Mouse (Mus musculus): Measurements from ENCODE around the gene Krba1. TPM values are rescaled to one million over a fixed set of nuclear protein-coding genes. Genes with fewer than 3 reads are reported as not detected.

Gene Krba1
- polyA plus RNA-seq, 1 experiment from 2014 or later, result 29.5 TPM

GRCm38 (mm10) chr6:48443592-48444309 lies 48.4 kb downstream of the Krba1 start:
- Histone ChIP-seq H3K4me3 (peak overlapping the region; percentile 88), H3K9ac (peak overlapping the region; percentile 60), H3K27ac (peak overlapping the region; percentile 95), H3K4me2 (replicated peaks) (peak overlapping the region; percentile 82), H3K4me1 (peaks cover 50% of the 10 kb centered on the region), H3K27me3 (peaks cover 21% of the 10 kb centered on the region), H3K36me3 (peaks cover 36% of the 10 kb centered on the region), H3K9me3 (no peaks in the 10 kb centered on the region)
- WGBS, result 1% methylated on average over 19 of the region's 19 CpGs
- peak; percentile 85 for ATAC-seq (ENCODE audit: low FRiP score, low read depth)

- Histone ChIP-seq H3K9ac (peak overlapping the region; percentile 91), H3K4me2 (replicated peaks) (peak overlapping the region; percentile 82), H3K27me3 (peaks cover 13% of the 10 kb centered on the region), H3K27ac (peak overlapping the region; percentile 95), H3K4me3 (peak overlapping the region; percentile 88), H3K4me1 (peaks cover 42% of the 10 kb centered on the region), H3K36me3 (peaks cover 28% of the 10 kb centered on the region), H3K9me3 (no peaks in the 10 kb centered on the region)
- ATAC-seq (ENCODE audit: low FRiP score, low read depth), result peak; percentile 49
- WGBS, result 1% methylated on average over 33 of the region's 34 CpGs
Observed at GRCm38 (mm10) chr6:48444310-48445180, 49.2 kb downstream of the Krba1 start.

GRCm38 (mm10) chr6:48445181-48446101 lies 50.1 kb downstream of the Krba1 start, which contains the start of gene Zfp467:
Gene Zfp467, minus strand, starts transcription at chr6:48445825.
- no peaks in the 10 kb centered on the region for H3K9me3 ChIP-seq
- H3K4me2 ChIP-seq (replicated peaks), result peak within 1 kb of the TSS; percentile 82
- peaks cover 22% of the 10 kb centered on the region for H3K36me3 ChIP-seq

GRCm38 (mm10) chr6:48446256-48446655 lies 50.9 kb downstream of the Krba1 start:
- H3K4me1 ChIP-seq, result peaks cover 25% of the 10 kb centered on the region
- 28% methylated on average over 3 of the region's 3 CpGs for WGBS
- ATAC-seq (ENCODE audit: low FRiP score, low read depth), result no peak
- H3K36me3 ChIP-seq, result peaks cover 15% of the 10 kb centered on the region
- peak overlapping the region; percentile 82 for H3K4me2 ChIP-seq (replicated peaks)
- H3K9ac ChIP-seq, result peak overlapping the region; percentile 91
- H3K4me3 ChIP-seq, result peak overlapping the region; percentile 88
- no peaks in the 10 kb centered on the region for H3K9me3 ChIP-seq
- H3K27me3 ChIP-seq, result no peaks in the 10 kb centered on the region
- H3K27ac ChIP-seq, result peak overlapping the region; percentile 95; the same call in 1 of the 2 replicates

More at GRCm38 (mm10) chr6:48445181-48446101, 50.1 kb downstream of the Krba1 start, which contains the start of gene Zfp467:
- H3K4me3 ChIP-seq, result peak within 1 kb of the TSS; percentile 88
- H3K4me1 ChIP-seq, result peaks cover 33% of the 10 kb centered on the region
- H3K27ac ChIP-seq, result peak within 1 kb of the TSS; percentile 95
- peak within 1 kb of the TSS; percentile 91 for H3K9ac ChIP-seq
- under 1% methylated on average over 63 of the region's 65 CpGs for WGBS
- H3K27me3 ChIP-seq, result peaks cover 5% of the 10 kb centered on the region; the same call in 1 of the 2 replicates
- ATAC-seq (ENCODE audit: low FRiP score, low read depth), result peak; percentile 53

- no peaks in the 10 kb centered on the region for H3K9me3 ChIP-seq
- H3K27me3 ChIP-seq, result no peaks in the 10 kb centered on the region
- H3K4me1 ChIP-seq, result peaks cover 22% of the 10 kb centered on the region
- H3K4me3 ChIP-seq, result no peak overlapping the region
- H3K27ac ChIP-seq, result peak overlapping the region; percentile 95; the same call in 1 of the 2 replicates
- H3K9ac ChIP-seq, result no peak overlapping the region
- H3K36me3 ChIP-seq, result peaks cover 8% of the 10 kb centered on the region
- ATAC-seq (ENCODE audit: low FRiP score, low read depth), result no peak
- no peak overlapping the region for H3K4me2 ChIP-seq (replicated peaks)
- 74% methylated on average over 3 of the region's 3 CpGs for WGBS
Observed at GRCm38 (mm10) chr6:48446896-48447295, 51.5 kb downstream of the Krba1 start.

GRCm38 (mm10) chr6:48447929-48448328 lies 52.5 kb downstream of the Krba1 start, which contains the start of gene Sspo:
Gene Sspo, plus strand, starts transcription at chr6:48448229.
- Histone ChIP-seq H3K36me3 (no peaks in the 10 kb centered on the region), H3K9me3 (no peaks in the 10 kb centered on the region), H3K4me1 (peaks cover 16% of the 10 kb centered on the region), H3K9ac (no peak within 1 kb of the TSS), H3K4me3 (no peak within 1 kb of the TSS), H3K4me2 (replicated peaks) (no peak within 1 kb of the TSS), H3K27me3 (no peaks in the 10 kb centered on the region), H3K27ac (no peak within 1 kb of the TSS)
- ATAC-seq (ENCODE audit: low FRiP score, low read depth), result no peak
- WGBS, result 81% methylated on average over 1 of the region's 1 CpGs

GRCm38 (mm10) chr6:48448527-48448926 lies 53.1 kb downstream of the Krba1 start:
- Histone ChIP-seq H3K4me1 (peaks cover 10% of the 10 kb centered on the region), H3K27me3 (no peaks in the 10 kb centered on the region), H3K9me3 (no peaks in the 10 kb centered on the region), H3K4me3 (no peak overlapping the region), H3K4me2 (replicated peaks) (no peak overlapping the region), H3K9ac (no peak overlapping the region), H3K36me3 (no peaks in the 10 kb centered on the region), H3K27ac (no peak overlapping the region)
- WGBS, result 74% methylated on average over 7 of the region's 7 CpGs
- no peak for ATAC-seq (ENCODE audit: low FRiP score, low read depth)

GRCm38 (mm10) chr6:48452151-48452550 lies 56.8 kb downstream of the Krba1 start:
- Histone ChIP-seq H3K36me3 (no peaks in the 10 kb centered on the region), H3K9me3 (no peaks in the 10 kb centered on the region), H3K27me3 (no peaks in the 10 kb centered on the region), H3K27ac (no peak overlapping the region), H3K4me2 (replicated peaks) (no peak overlapping the region), H3K4me1 (no peaks in the 10 kb centered on the region), H3K9ac (no peak overlapping the region), H3K4me3 (no peak overlapping the region)
- ATAC-seq (ENCODE audit: low FRiP score, low read depth), result no peak
- 75% methylated on average over 1 of the region's 1 CpGs for WGBS

- no peaks in the 10 kb centered on the region for H3K27me3 ChIP-seq
- H3K4me1 ChIP-seq, result no peaks in the 10 kb centered on the region
- no peak overlapping the region for H3K4me3 ChIP-seq
- H3K9me3 ChIP-seq, result no peaks in the 10 kb centered on the region
- no peak for ATAC-seq (ENCODE audit: low FRiP score, low read depth)
- H3K9ac ChIP-seq, result no peak overlapping the region
- H3K4me2 ChIP-seq (replicated peaks), result no peak overlapping the region
- H3K36me3 ChIP-seq, result no peaks in the 10 kb centered on the region
- no peak overlapping the region for H3K27ac ChIP-seq
- WGBS, result 73% methylated on average over 3 of the region's 3 CpGs
Observed at GRCm38 (mm10) chr6:48452771-48453170, 57.4 kb downstream of the Krba1 start.

- Histone ChIP-seq H3K4me1 (0 out of 2 replicates have a peak, but pooled peaks cover 3% of the 10 kb centered on the region), H3K27me3 (no peaks in the 10 kb centered on the region), H3K4me2 (replicated peaks) (no peak overlapping the region), H3K4me3 (no peak overlapping the region), H3K27ac (no peak overlapping the region), H3K9me3 (no peaks in the 10 kb centered on the region), H3K36me3 (no peaks in the 10 kb centered on the region), H3K9ac (no peak overlapping the region)
- WGBS, result 91% methylated on average over 13 of the region's 13 CpGs
- ATAC-seq (ENCODE audit: low FRiP score, low read depth), result no peak
Observed at GRCm38 (mm10) chr6:48464966-48465679, 69.7 kb downstream of the Krba1 start.

- Histone ChIP-seq H3K9ac (no peak overlapping the region), H3K27me3 (no peaks in the 10 kb centered on the region), H3K4me1 (0 out of 2 replicates have a peak, but pooled peaks cover 3% of the 10 kb centered on the region), H3K9me3 (no peaks in the 10 kb centered on the region), H3K27ac (no peak overlapping the region), H3K36me3 (no peaks in the 10 kb centered on the region), H3K4me2 (replicated peaks) (no peak overlapping the region), H3K4me3 (no peak overlapping the region)
- ATAC-seq (ENCODE audit: low FRiP score, low read depth), result no peak
- 24% methylated on average over 6 of the region's 6 CpGs for WGBS
Observed at GRCm38 (mm10) chr6:48466715-48467114, 71.3 kb downstream of the Krba1 start.

All from limb, embryonic 13.5 days (tissue).